Mouse (Mus musculus) cerebellum, adult 2 months (tissue): Measurements from ENCODE around the gene Gpr183. TPM values are rescaled to one million over a fixed set of nuclear protein-coding genes. Genes with fewer than 3 reads are reported as not detected.

Source experiments
- DNase-seq, 2 experiments: peaks; one replicate each; pipeline ENCODE4 v3.0.0; 2021
- H3K27ac ChIP-seq: fragments of 200-500 bp; 2 replicates; pipeline ENCODE4 v1.5.1; 2012; ENCODE audit warnings: low read length, control low read depth, inconsistent platforms; ENCODE audit not compliant: insufficient read depth
- H3K27me3 ChIP-seq: fragments of 200-500 bp; 2 replicates; pipeline ENCODE4 v1.6.1; 2012; ENCODE audit warnings: inconsistent platforms, mild to moderate bottlenecking, low read length, moderate library complexity; ENCODE audit not compliant: control insufficient read depth, insufficient read depth
- H3K4me1 ChIP-seq: fragments of 200-500 bp; 2 replicates; pipeline ENCODE4 v1.6.1; 2011; ENCODE audit warnings: low read length; ENCODE audit not compliant: control insufficient read depth, insufficient read depth
- H3K4me3 ChIP-seq: fragments of 200-500 bp; replicated peaks from 2 replicates; pipeline ENCODE3; 2011; ENCODE audit warnings: mild to moderate bottlenecking, low read depth, low read length, control low read depth; ENCODE audit not compliant: insufficient read depth
- CTCF ChIP-seq: fragments of 200-500 bp; IDR thresholded peaks from 2 replicates; pipeline ENCODE4 v1.5.1; 2011; ENCODE audit warnings: low read depth, mild to moderate bottlenecking, control low read depth, low read length, moderate library complexity, borderline replicate concordance; ENCODE audit not compliant: insufficient read depth
- POLR2A ChIP-seq: fragments of 200-500 bp; IDR thresholded peaks from 2 replicates; pipeline ENCODE4 v1.6.1; 2011; ENCODE audit warnings: low read length, control low read depth, borderline replicate concordance; ENCODE audit not compliant: insufficient read depth
- WGBS: fragments of 180-500 bp; shearing (Covaris S2); methylation state at CpG from one replicate; pipeline ENCODE4 v1.1.7; 2018; 5-methylcytosine and 5-hydroxymethylcytosine counted together
- polyA plus RNA-seq: library from polyadenylated mRNA; depleted of rRNA; stranded (reverse); fragments of >200 nt; gene quantifications from 2 replicates; pipeline ENCODE4 v1.2.3, GENCODE M21; 2012

The Gpr183 gene
- polyA plus RNA-seq, 1 experiment, result 0.33 TPM

DNA sequence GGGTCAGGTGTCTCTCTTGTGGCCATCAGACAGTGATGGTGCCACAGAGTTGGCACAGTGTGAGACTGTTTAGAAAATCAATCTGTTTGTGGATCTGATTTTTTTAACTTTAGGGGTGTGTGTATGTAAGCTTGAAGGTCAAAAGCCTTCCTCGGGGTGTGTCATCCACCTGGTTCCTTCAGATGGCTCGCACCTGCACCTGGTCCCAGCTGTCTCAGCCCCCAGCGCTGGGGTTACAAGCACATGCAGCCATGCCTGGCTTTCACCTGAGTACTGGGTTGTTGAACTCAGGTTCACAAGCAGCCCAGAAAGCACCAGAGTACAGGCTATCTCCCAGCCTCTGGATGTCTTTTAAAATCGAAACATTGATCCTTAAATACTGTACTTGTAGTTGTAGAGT lies 28.6 kb upstream of the Gpr183 start:
- WGBS, result 96% methylated on average over 4 of the region's 4 CpGs
- TF ChIP-seq POLR2A (no peak), CTCF (no peak)
- H3K27me3 ChIP-seq, result no peaks in the 10 kb centered on the region
- no peak overlapping the region for H3K27ac ChIP-seq
- DNase-seq, result no peak
- H3K4me1 ChIP-seq, result peaks cover 3% of the 10 kb centered on the region; the same call in 1 of the 2 replicates
- H3K4me3 ChIP-seq, result no peak overlapping the region

DNA sequence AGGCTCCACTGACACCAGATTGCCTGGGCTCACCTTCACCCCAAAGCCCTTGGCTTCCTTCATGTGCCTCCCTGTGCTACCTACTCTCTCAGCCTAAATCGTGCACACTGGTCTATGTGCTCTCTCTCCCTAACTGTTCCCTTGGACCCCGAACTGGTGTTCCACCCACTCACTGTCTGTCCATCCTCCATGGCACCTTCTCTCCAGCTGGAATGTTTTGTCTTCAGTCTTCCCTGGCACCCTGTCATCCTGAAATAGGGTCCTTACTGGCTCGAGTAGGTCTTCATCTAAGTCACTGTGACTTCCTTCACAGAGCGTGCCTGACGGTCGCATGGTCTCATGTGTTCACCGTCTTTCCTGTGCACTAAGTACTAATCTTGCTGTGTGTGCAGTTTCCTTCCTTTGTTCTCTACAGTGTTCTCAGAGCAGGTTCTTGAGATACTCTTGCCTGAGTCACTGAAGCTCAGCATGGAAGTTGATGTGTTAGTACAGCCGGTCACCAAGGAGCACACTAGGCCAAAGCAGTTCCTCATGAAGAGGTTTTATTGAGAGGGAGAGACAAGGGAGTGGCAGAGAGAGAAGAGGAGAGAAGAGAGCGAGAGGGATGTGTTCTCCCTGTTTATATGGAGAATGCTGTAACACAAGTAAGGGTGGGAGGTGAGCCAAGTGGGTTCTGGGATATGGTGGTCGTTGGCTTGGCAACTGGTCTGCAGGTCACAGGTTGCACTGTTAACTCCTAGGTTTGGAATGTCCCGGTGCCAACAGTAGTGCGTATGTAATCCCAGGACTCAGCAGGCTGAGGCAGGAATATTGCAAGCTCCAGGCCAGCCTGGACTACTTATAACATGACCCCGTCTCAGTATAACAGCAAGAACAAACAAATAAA lies 27.6 kb upstream of the Gpr183 start:
- Histone ChIP-seq H3K27me3 (no peaks in the 10 kb centered on the region), H3K4me1 (peaks cover 3% of the 10 kb centered on the region; the same call in 1 of the 2 replicates), H3K27ac (no peak overlapping the region), H3K4me3 (no peak overlapping the region)
- TF ChIP-seq POLR2A (no peak), CTCF (no peak)
- DNase-seq, result no peak
- WGBS, result 88% methylated on average over 13 of the region's 13 CpGs

DNA sequence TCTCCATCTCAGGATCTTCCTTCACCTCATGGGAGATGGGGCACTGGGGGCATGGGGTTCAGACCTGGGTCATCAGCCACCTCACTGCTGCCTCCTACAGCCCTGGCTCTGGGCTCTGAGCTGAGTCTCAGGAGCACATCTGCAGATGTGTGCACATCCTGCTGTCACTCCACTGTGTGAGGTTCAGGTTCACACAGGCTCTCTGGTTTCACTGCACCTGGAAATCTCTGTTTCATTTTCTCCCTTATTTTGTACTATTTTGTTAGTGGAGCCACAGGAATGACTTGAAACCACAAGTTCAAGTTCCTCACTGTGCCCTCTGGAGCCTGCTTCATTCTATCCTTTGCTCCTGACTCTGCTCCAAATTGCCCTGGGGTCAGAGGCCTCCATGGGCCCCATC lies 26.9 kb upstream of the Gpr183 start:
- Histone ChIP-seq H3K4me1 (peaks cover 3% of the 10 kb centered on the region; the same call in 1 of the 2 replicates), H3K27ac (no peak overlapping the region), H3K27me3 (no peaks in the 10 kb centered on the region), H3K4me3 (no peak overlapping the region)
- TF ChIP-seq CTCF (no peak), POLR2A (no peak)
- DNase-seq, result no peak

DNA sequence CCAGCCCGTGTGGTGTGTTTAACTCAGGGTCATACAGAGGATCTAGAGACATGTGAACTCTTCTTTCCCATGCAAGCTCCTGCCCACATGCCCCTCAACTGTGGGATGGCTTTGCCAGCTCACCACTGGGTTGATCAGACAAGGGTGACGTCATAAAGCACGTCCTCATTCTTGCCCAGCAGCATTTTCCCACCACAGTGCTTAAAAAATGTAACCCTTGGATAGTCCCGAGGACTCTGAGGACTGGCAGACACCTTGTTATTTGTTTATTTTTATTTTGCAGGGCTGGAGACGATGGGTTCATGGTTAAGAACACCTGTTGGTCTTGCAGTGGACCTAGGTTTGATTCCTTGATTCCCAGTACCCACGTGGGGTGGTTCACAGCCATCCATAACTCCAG lies 25.9 kb upstream of the Gpr183 start:
- 90% methylated on average over 6 of the region's 6 CpGs for WGBS
- H3K4me3 ChIP-seq, result no peak overlapping the region
- no peak overlapping the region for H3K27ac ChIP-seq
- H3K4me1 ChIP-seq, result peaks cover 5% of the 10 kb centered on the region
- DNase-seq, result no peak
- TF ChIP-seq POLR2A, result no peak
- TF ChIP-seq CTCF, result no peak
- H3K27me3 ChIP-seq, result no peaks in the 10 kb centered on the region

DNA sequence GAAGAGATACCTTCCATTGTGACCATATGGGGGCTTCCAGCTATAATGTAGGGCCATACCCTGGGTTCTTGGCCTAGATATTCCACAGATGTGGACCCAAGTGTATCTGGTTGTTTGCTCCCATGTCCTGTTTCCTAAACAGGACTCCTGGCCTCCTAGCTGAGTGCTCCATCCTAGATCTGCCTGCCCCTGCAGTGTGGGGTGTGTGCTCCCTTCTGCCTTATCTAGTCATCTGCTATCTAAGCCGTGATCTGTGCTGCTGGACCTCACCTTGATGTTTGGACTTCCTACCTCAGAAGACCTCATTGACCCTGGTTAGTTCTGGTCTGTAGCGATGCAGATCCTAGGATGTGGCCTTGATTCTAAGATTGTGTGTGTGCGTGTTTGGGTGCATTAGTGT lies 24.9 kb upstream of the Gpr183 start:
- peaks cover 5% of the 10 kb centered on the region for H3K4me1 ChIP-seq
- no peak overlapping the region for H3K4me3 ChIP-seq
- 96% methylated on average over 3 of the region's 3 CpGs for WGBS
- no peaks in the 10 kb centered on the region for H3K27me3 ChIP-seq
- TF ChIP-seq CTCF, result no peak
- no peak for TF ChIP-seq POLR2A
- H3K27ac ChIP-seq, result no peak overlapping the region
- no peak for DNase-seq

DNA sequence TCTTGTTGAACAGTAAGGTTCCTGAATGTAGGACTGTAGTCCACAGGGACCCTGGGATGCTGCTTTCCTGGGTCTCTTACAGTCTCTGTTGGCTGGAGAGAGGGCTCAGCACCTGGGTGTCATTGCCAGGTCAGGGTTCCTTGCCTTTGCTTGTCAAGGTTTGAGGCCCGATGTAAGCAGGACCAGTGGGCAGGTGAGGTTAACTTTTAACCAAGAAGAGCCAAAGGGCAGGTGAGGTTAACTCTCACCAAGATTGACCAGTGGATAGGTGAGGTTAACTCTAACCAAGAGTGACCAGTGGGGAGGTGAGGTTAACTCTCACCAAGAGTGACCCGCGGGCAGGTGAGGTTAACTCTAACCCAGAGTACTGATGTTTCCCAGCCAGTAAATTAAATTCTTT lies 24.3 kb upstream of the Gpr183 start:
- DNase-seq, result no peak
- TF ChIP-seq CTCF (no peak), POLR2A (no peak)
- Histone ChIP-seq H3K4me3 (no peak overlapping the region), H3K27me3 (no peaks in the 10 kb centered on the region), H3K4me1 (peaks cover 5% of the 10 kb centered on the region), H3K27ac (no peak overlapping the region)
- 97% methylated on average over 3 of the region's 3 CpGs for WGBS

DNA sequence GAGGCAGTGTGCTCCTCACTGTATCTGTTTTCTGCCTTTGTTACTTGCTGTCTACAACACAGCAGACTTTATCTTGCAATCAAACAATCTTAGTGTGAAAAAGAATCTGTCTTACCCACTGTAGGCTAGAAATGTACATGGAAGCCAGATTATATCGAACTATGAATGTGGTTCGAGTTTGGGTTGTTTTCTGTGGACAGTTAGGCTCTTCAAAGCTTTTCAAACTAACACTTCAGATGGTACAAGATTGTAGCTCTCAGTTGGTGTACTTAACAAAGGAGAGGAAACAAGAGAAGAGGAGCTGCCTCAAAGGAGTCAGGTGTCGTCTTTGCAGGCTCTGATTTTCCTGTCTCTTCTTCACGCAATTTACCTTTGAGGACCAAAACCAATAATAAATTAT lies 22.7 kb upstream of the Gpr183 start:
- no peak for DNase-seq
- 89% methylated on average over 4 of the region's 4 CpGs for WGBS

DNA sequence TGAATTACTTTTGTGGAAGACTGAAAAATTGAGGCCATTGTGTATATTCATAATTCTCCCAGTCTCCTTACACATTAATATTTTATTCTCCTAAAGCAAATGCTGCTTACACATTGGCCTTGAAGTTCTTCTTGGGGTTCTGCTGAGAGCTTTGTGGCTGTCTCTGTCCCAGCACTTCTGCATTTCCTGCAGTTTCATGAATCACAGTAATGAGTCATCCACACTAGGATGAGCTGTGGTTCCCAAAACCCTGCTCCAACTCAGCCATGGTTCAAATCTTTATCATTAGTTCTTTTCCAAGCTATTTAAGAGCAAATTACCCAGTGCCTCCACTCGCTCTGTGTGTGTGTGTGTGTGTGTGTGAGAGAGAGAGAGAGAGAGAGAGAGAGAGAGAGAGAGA lies 22.3 kb upstream of the Gpr183 start:
- peaks cover 3% of the 10 kb centered on the region for H3K4me1 ChIP-seq
- WGBS, result 100% methylated on average over 1 of the region's 1 CpGs
- H3K27me3 ChIP-seq, result no peaks in the 10 kb centered on the region
- no peak overlapping the region for H3K4me3 ChIP-seq
- TF ChIP-seq POLR2A, result no peak
- TF ChIP-seq CTCF, result no peak
- DNase-seq, result no peak
- no peak overlapping the region for H3K27ac ChIP-seq

More for the DNA sequence above, 22.7 kb upstream of the Gpr183 start:
- TF ChIP-seq CTCF (no peak), POLR2A (no peak)
- Histone ChIP-seq H3K4me3 (no peak overlapping the region), H3K27ac (no peak overlapping the region), H3K4me1 (peaks cover 5% of the 10 kb centered on the region), H3K27me3 (no peaks in the 10 kb centered on the region)
